Mouse (Mus musculus): ENCODE measurements around the gene Dusp1. TPM values are rescaled to one million over a fixed set of nuclear protein-coding genes. Genes with fewer than 3 reads are reported as not detected.

Dusp1 gene
- polyA plus RNA-seq, 1 experiment from 2014 or later: 13.4 TPM

DNA sequence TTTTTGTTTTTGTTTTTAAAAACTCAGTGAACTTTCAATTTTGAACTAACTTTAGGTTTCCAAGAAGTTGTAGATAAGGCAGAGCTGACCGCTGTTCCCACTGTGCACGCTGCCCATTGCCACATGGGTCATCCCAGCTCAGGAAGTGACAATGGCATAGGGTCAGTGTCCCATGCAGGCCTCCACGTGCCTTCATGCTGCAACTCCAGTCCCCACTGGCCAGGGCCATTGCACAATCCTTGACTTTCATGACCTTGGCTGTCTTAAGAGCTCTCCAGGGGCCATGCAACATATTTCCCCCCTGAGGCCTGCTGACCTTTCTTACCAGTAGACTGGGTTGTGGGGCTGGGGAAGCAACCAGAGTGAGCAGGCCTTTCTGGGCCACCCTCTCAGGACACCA lies 9.4 kb upstream of the Dusp1 start:
- peak overlapping the region; percentile 89 for H3K27ac ChIP-seq (ENCODE audit: low read depth)
- ATAC-seq (peak; percentile 88), DNase-seq (peak; percentile 74)
- peaks cover 6% of the 10 kb centered on the region; the same call in 1 of the 2 replicates for H3K36me3 ChIP-seq (replicated peaks; ENCODE audit: insufficient read depth, low read length)
- WGBS (ENCODE audit: insufficient replicate concordance): 36% methylated on average over 3 of the region's 3 CpGs
- TF ChIP-seq EP300 (IDR thresholded peaks at IDR 0.05; ENCODE audit: low read depth) (peak; percentile 85), CTCF (IDR thresholded peaks at IDR 0.05; ENCODE audit: low read depth) (no peak)
- H3K9ac ChIP-seq (replicated peaks): no peak overlapping the region
- no peak overlapping the region for H3K4me3 ChIP-seq (ENCODE audit: low read depth, low read length)
- H3K4me1 ChIP-seq (ENCODE audit: insufficient read depth): peaks cover 24% of the 10 kb centered on the region
- H3K9me3 ChIP-seq (ENCODE audit: low read length): no peaks in the 10 kb centered on the region
- 0 out of 2 replicates have a peak overlapping the region, but pooled peaks have one; percentile 2 for H3K4me2 ChIP-seq (ENCODE audit: low read depth, low read length)
- no peaks in the 10 kb centered on the region for H3K27me3 ChIP-seq (ENCODE audit: insufficient read depth, low read length)

DNA sequence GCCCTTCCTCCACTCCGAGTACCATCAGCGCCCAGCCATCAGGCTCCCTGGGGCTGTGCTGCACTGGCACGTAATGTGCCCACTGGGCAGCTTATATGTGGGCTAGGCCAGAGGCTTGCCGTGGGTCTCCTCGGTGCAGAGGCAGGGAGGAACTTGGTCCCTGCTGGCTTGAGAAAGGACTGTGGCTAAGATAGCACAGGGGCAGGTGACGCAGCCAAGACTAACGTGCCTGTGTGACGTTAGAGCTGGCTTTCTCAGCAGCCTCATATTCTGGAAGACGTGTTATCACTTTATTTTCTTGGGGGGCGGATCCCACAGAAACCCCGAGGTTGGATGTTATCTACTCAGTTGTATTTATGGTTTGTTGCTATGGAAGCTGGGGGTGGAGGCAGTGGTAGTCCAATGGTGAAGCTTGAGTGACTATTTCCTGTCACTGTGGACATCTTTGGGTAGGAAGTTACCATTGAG lies 8.8 kb upstream of the Dusp1 start:
- peak; percentile 37 for ATAC-seq
- H3K4me2 ChIP-seq (ENCODE audit: low read depth, low read length): 0 out of 2 replicates have a peak overlapping the region, but pooled peaks have one; percentile 9
- no peak overlapping the region for H3K4me3 ChIP-seq (ENCODE audit: low read depth, low read length)
- H3K4me1 ChIP-seq (ENCODE audit: insufficient read depth): peaks cover 23% of the 10 kb centered on the region
- WGBS (ENCODE audit: insufficient replicate concordance): 48% methylated on average over 11 of the region's 11 CpGs
- no peaks in the 10 kb centered on the region for H3K9me3 ChIP-seq (ENCODE audit: low read length)
- peaks cover 6% of the 10 kb centered on the region; the same call in 1 of the 2 replicates for H3K36me3 ChIP-seq (replicated peaks; ENCODE audit: insufficient read depth, low read length)
- no peak overlapping the region for H3K9ac ChIP-seq (replicated peaks)
- no peak for TF ChIP-seq CTCF (IDR thresholded peaks at IDR 0.05; ENCODE audit: low read depth)
- TF ChIP-seq EP300 (IDR thresholded peaks at IDR 0.05; ENCODE audit: low read depth): no peak
- DNase-seq: no peak
- no peaks in the 10 kb centered on the region for H3K27me3 ChIP-seq (ENCODE audit: insufficient read depth, low read length)
- H3K27ac ChIP-seq (ENCODE audit: low read depth): peak overlapping the region; percentile 89

DNA sequence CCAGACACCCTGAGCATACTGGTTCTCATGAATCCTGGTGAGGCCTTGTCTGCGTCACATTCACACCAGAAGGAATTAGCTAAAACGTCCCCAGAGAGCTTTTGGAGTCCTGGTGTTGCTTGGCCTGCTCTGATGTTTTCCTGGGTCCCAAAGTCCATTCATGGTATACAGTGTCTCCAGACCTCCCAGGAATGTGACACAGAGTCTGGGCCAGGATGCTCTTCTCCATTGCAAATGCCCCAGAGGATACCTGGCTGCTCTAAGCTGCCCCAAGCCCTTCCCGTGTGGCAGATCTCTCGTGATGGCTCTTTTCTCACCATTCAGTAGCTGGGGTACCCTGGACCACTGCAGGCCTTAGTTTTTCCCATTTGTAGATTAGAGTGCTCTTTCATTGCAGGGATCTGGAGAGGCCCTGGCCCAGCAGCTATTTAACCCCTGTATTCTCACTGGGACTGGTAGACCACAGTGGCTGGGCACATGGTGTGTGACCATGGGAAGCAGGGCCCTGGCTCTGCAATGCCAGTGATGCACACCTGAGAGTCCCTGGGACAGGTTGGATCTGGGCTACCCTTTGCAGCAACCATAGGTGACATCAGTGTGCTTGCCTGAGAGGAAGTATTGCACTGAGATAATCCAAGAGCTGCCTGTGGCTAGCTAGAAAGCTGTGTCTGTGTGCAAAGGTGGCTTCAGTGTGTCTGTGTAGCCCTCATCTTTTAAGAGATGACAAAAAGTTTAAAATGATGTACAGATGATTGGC lies 7.8 kb upstream of the Dusp1 start:
- H3K4me2 ChIP-seq (ENCODE audit: low read depth, low read length): no peak overlapping the region
- no peaks in the 10 kb centered on the region for H3K9me3 ChIP-seq (ENCODE audit: low read length)
- no peak overlapping the region; the same call in 1 of the 2 replicates for H3K27ac ChIP-seq (ENCODE audit: low read depth)
- no peak overlapping the region for H3K4me3 ChIP-seq (ENCODE audit: low read depth, low read length)
- 0 out of 2 replicates have a peak overlapping the region, but pooled peaks have one; percentile 7 for H3K9ac ChIP-seq (replicated peaks)
- H3K4me1 ChIP-seq (ENCODE audit: insufficient read depth): peaks cover 23% of the 10 kb centered on the region
- WGBS (ENCODE audit: insufficient replicate concordance): 76% methylated on average over 4 of the region's 4 CpGs
- peaks cover 6% of the 10 kb centered on the region; the same call in 1 of the 2 replicates for H3K36me3 ChIP-seq (replicated peaks; ENCODE audit: insufficient read depth, low read length)
- no peaks in the 10 kb centered on the region for H3K27me3 ChIP-seq (ENCODE audit: insufficient read depth, low read length)
- no peak for TF ChIP-seq EP300 (IDR thresholded peaks at IDR 0.05; ENCODE audit: low read depth)
- no peak for TF ChIP-seq CTCF (IDR thresholded peaks at IDR 0.05; ENCODE audit: low read depth)
- no peak for DNase-seq
- ATAC-seq: no peak

DNA sequence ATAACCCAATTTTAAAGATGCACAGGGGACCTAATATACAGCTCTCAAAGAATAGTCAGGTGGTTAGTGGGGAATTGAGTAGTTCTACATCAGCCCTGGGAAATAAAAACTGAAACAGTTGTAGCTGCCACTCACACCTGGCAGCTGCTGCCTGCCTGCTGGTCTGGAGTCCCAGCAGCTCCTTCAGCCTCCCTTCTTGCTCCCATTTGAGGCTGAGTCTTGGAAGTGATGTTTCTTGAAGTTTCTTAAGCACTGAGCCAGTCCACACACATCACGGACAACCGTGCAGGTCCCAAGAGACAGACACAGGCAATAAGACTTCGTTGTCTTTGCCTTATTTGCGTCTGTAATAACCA lies 5.9 kb upstream of the Dusp1 start:
- H3K27me3 ChIP-seq (ENCODE audit: insufficient read depth, low read length): no peaks in the 10 kb centered on the region
- H3K4me1 ChIP-seq (ENCODE audit: insufficient read depth): peaks cover 36% of the 10 kb centered on the region
- H3K4me3 ChIP-seq (ENCODE audit: low read depth, low read length): no peak overlapping the region
- no peak overlapping the region for H3K4me2 ChIP-seq (ENCODE audit: low read depth, low read length)
- H3K9me3 ChIP-seq (ENCODE audit: low read length): no peaks in the 10 kb centered on the region
- ATAC-seq (no peak), DNase-seq (no peak)
- TF ChIP-seq CTCF (IDR thresholded peaks at IDR 0.05; ENCODE audit: low read depth) (no peak), EP300 (IDR thresholded peaks at IDR 0.05; ENCODE audit: low read depth) (no peak)
- no peak overlapping the region for H3K9ac ChIP-seq (replicated peaks)
- H3K36me3 ChIP-seq (replicated peaks; ENCODE audit: insufficient read depth, low read length): peaks cover 6% of the 10 kb centered on the region; the same call in 1 of the 2 replicates
- WGBS (ENCODE audit: insufficient replicate concordance): 86% methylated on average over 4 of the region's 4 CpGs
- no peak overlapping the region for H3K27ac ChIP-seq (ENCODE audit: low read depth)

DNA sequence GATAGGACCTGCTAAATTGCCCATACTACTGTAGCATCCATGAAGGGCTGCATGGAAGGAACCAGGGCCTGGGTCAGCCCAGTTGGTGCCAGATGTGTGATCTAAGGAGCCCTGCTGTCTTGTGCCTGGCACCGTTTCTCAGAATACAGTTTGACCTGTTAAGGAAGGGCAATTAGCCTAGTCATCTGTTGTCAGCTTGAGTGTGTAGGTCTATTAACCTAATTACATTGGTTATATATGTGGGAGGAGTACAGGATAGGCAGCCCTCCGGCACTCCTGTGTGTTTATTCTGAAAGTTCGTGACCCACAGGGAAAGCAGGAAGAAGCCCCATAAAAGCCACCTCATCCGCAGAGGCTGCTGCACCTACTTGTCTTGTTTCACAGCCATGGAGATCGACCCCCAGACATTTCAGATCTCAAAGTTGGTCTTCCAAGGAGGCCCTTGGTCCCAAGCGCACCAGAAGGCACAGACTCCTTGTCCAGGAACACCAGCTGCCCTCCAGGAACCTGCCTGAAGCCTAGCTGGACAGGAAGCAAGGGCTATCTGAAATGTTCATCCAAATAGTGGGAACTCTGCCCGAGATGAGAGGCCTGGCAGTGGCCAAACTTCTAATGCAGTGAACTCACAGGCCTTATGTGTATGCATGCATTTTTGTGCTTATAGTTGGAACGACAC lies 5.4 kb upstream of the Dusp1 start:
- H3K4me3 ChIP-seq (ENCODE audit: low read depth, low read length): no peak overlapping the region
- H3K9me3 ChIP-seq (ENCODE audit: low read length): no peaks in the 10 kb centered on the region
- H3K27me3 ChIP-seq (ENCODE audit: insufficient read depth, low read length): no peaks in the 10 kb centered on the region
- TF ChIP-seq EP300 (IDR thresholded peaks at IDR 0.05; ENCODE audit: low read depth) (no peak), CTCF (IDR thresholded peaks at IDR 0.05; ENCODE audit: low read depth) (no peak)
- H3K9ac ChIP-seq (replicated peaks): no peak overlapping the region
- no peak for ATAC-seq
- DNase-seq: no peak
- H3K36me3 ChIP-seq (replicated peaks; ENCODE audit: insufficient read depth, low read length): peaks cover 6% of the 10 kb centered on the region; the same call in 1 of the 2 replicates
- peaks cover 40% of the 10 kb centered on the region for H3K4me1 ChIP-seq (ENCODE audit: insufficient read depth)
- 66% methylated on average over 8 of the region's 8 CpGs for WGBS (ENCODE audit: insufficient replicate concordance)
- H3K27ac ChIP-seq (ENCODE audit: low read depth): no peak overlapping the region
- H3K4me2 ChIP-seq (ENCODE audit: low read depth, low read length): no peak overlapping the region

DNA sequence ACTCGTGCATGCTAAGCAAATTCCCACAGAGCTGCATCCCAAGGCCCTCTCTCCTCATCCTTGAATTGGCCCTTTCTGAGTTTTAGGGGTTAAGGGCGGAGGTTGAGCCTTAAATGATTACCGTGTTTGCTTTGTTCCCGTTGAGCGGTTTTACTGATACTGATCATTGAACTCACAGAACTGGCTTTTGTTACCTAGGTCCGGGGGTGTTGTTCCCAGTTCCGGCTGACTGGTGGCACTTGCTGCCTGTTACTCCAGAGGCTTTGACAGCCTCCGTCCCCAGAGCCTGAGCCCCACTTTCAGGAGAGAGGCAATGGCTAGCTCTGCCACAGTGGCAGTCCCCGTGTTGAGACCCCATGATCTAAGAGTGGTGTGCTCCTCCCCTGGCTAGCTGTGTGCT lies 2.5 kb upstream of the Dusp1 start:
- WGBS (ENCODE audit: insufficient replicate concordance): 64% methylated on average over 9 of the region's 9 CpGs
- H3K27me3 ChIP-seq (ENCODE audit: insufficient read depth, low read length): no peaks in the 10 kb centered on the region
- TF ChIP-seq CTCF (IDR thresholded peaks at IDR 0.05; ENCODE audit: low read depth) (no peak), EP300 (IDR thresholded peaks at IDR 0.05; ENCODE audit: low read depth) (no peak)
- H3K4me1 ChIP-seq (ENCODE audit: insufficient read depth): peaks cover 32% of the 10 kb centered on the region
- H3K4me2 ChIP-seq (ENCODE audit: low read depth, low read length): peak overlapping the region; percentile 24; the same call in 1 of the 2 replicates
- no peaks in the 10 kb centered on the region for H3K9me3 ChIP-seq (ENCODE audit: low read length)
- H3K36me3 ChIP-seq (replicated peaks; ENCODE audit: insufficient read depth, low read length): peaks cover 6% of the 10 kb centered on the region; the same call in 1 of the 2 replicates
- 0 out of 2 replicates have a peak overlapping the region, but pooled peaks have one; percentile 62 for H3K27ac ChIP-seq (ENCODE audit: low read depth)
- no peak for DNase-seq
- no peak for ATAC-seq
- H3K4me3 ChIP-seq (ENCODE audit: low read depth, low read length): no peak overlapping the region
- H3K9ac ChIP-seq (replicated peaks): no peak overlapping the region
